Mouse (Mus musculus) ES-Bruce4 (cell line): ENCODE data around the gene St14. TPM values are rescaled to one million over a fixed set of nuclear protein-coding genes. Genes with fewer than 3 reads are reported as not detected.

Experiments
- H3K27ac ChIP-seq: 2 replicates; pipeline ENCODE4 v1.5.1; 2012; ENCODE audit warnings: low read length, inconsistent platforms; ENCODE audit not compliant: insufficient read depth
- H3K27me3 ChIP-seq: 2 replicates; pipeline ENCODE4 v1.6.1; 2012; ENCODE audit warnings: mild to moderate bottlenecking, low read length, inconsistent platforms; ENCODE audit not compliant: control insufficient read depth, poor library complexity, insufficient read depth, severe bottlenecking
- H3K36me3 ChIP-seq: 2 replicates; pipeline ENCODE4 v1.6.1; 2012; ENCODE audit warnings: inconsistent platforms, mild to moderate bottlenecking, low read length, moderate library complexity; ENCODE audit not compliant: control insufficient read depth, poor library complexity, insufficient read depth, severe bottlenecking
- H3K4me1 ChIP-seq: one replicate; pipeline ENCODE4 v1.8.1; 2011; ENCODE audit warnings: low read length; ENCODE audit not compliant: control insufficient read depth, insufficient read depth
- H3K4me3 ChIP-seq: 2 replicates; pipeline ENCODE4 v1.5.1; 2011; ENCODE audit warnings: low read depth, mild to moderate bottlenecking, low read length
- H3K9ac ChIP-seq: 2 replicates; pipeline ENCODE4 v1.6.1; 2012; ENCODE audit warnings: low read depth, mild to moderate bottlenecking, inconsistent platforms; ENCODE audit not compliant: poor library complexity, severe bottlenecking
- H3K9me3 ChIP-seq: replicated peaks from 2 replicates; pipeline ENCODE4 v1.6.1; 2012; ENCODE audit warnings: mild to moderate bottlenecking, low read length, inconsistent platforms; ENCODE audit not compliant: control insufficient read depth, poor library complexity, insufficient read depth, severe bottlenecking
- CTCF ChIP-seq: IDR thresholded peaks from one replicate; pipeline ENCODE4 v1.8.1; 2011; ENCODE audit warnings: low read depth, low read length
- EP300 ChIP-seq: IDR thresholded peaks from 2 replicates; pipeline ENCODE4 v1.6.1; 2011; ENCODE audit warnings: low read depth, low read length; ENCODE audit not compliant: insufficient read depth
- POLR2A ChIP-seq: IDR thresholded peaks from one replicate; pipeline ENCODE4 v1.8.1; 2011; ENCODE audit warnings: low read length; ENCODE audit not compliant: insufficient read depth
- polyA plus RNA-seq: library from polyadenylated mRNA; stranded (reverse); fragments of >200 nt; gene quantifications from 2 replicates; pipeline ENCODE4 v1.2.4, GENCODE M21; 2011; ENCODE audit warnings: low read depth; ENCODE audit not compliant: missing spikeins, insufficient read depth, insufficient read length

St14 gene
- polyA plus RNA-seq, 1 experiment = 118 TPM

GRCm38 (mm10) chr9:31130357-31131204, 1.1 kb downstream of the St14 start:
- Histone ChIP-seq H3K27me3 (no peaks in the 10 kb centered on the region), H3K9me3 (no peaks in the 10 kb centered on the region), H3K9ac (peak overlapping the region; percentile 90), H3K4me3 (peak overlapping the region; percentile 88), H3K4me1 (peaks cover 6% of the 10 kb centered on the region), H3K27ac (no peak overlapping the region), H3K36me3 (no peaks in the 10 kb centered on the region)
- TF ChIP-seq EP300 = no peak
- no peak for TF ChIP-seq POLR2A
- TF ChIP-seq CTCF = no peak

DNA sequence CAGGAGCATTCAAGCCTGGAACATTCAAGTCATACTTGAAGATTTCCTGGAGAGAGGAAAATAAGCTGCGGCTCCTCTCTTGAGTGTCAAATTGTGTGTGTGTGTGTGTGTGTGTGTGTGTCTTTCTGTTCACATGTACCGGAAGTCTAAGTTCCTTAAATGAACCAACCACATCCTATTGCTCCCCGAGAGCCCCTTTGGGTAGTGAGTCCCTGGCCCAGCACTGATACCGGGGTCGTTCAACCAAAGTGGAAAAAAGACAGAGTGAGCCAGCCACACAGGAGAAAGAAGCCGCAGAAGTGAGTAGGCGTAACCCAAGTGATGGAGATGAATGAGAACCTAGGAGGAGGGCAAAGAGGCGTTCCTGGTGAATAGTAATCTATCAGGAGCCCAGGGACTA, 1.7 kb downstream of the St14 start:
- Histone ChIP-seq H3K9me3 (no peaks in the 10 kb centered on the region), H3K9ac (peak overlapping the region; percentile 90), H3K27ac (no peak overlapping the region), H3K36me3 (no peaks in the 10 kb centered on the region), H3K4me3 (peak overlapping the region; percentile 88; the same call in 1 of the 2 replicates), H3K27me3 (no peaks in the 10 kb centered on the region), H3K4me1 (peaks cover 6% of the 10 kb centered on the region)
- TF ChIP-seq CTCF = no peak
- TF ChIP-seq EP300 = no peak
- TF ChIP-seq POLR2A = no peak

- Histone ChIP-seq H3K9ac (no peak overlapping the region), H3K27ac (no peak overlapping the region), H3K27me3 (no peaks in the 10 kb centered on the region), H3K4me1 (peaks cover 6% of the 10 kb centered on the region), H3K4me3 (no peak overlapping the region), H3K9me3 (no peaks in the 10 kb centered on the region), H3K36me3 (no peaks in the 10 kb centered on the region)
- TF ChIP-seq POLR2A (no peak), EP300 (no peak), CTCF (no peak)
Measured at GRCm38 (mm10) chr9:31127876-31128465, 3.7 kb downstream of the St14 start.

- Histone ChIP-seq H3K9ac (no peak overlapping the region), H3K4me1 (peaks cover 15% of the 10 kb centered on the region), H3K36me3 (no peaks in the 10 kb centered on the region), H3K9me3 (no peaks in the 10 kb centered on the region), H3K4me3 (no peak overlapping the region), H3K27ac (no peak overlapping the region), H3K27me3 (no peaks in the 10 kb centered on the region)
- TF ChIP-seq CTCF (no peak), EP300 (no peak), POLR2A (no peak)
Measured at GRCm38 (mm10) chr9:31126079-31126478, 5.6 kb downstream of the St14 start.

DNA sequence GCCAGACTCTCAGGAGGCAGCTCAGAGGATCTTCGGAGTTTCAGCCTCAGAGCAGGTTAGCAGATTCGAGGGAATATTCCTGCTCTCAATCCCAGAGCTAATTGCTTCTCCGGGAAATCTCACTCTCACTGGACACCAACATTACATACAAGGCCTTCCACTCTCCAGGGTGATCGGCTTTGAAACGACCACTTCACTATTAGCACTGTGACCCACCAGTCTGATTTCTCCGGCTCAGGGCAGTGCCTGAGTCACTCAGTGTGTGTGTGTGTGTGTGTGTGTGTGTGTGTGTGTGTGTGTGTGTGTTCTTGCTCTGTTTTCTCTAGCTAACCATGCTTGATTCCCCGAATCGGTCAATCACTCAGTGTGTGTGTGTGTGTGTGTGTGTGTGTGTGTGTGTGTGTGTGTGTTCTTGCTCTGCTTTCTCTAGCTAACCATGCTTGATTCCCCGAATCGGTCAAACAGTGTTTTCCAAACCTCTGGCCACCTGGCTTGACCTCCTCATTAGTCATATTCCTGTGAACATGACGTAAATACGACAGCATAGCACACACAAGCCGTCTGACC, 9.1 kb downstream of the St14 start:
- Histone ChIP-seq H3K27me3 (no peaks in the 10 kb centered on the region), H3K36me3 (no peaks in the 10 kb centered on the region), H3K9ac (no peak overlapping the region), H3K27ac (peak overlapping the region; percentile 24; the same call in 1 of the 2 replicates), H3K9me3 (no peaks in the 10 kb centered on the region), H3K4me3 (no peak overlapping the region), H3K4me1 (peaks cover 19% of the 10 kb centered on the region)
- TF ChIP-seq CTCF (no peak), POLR2A (no peak), EP300 (no peak)

- no peak for TF ChIP-seq EP300
- no peak for TF ChIP-seq POLR2A
- Histone ChIP-seq H3K27ac (peak overlapping the region; percentile 87), H3K4me1 (peaks cover 17% of the 10 kb centered on the region)
Measured at GRCm38 (mm10) chr9:31120533-31120915, 11.1 kb downstream of the St14 start.

More at GRCm38 (mm10) chr9:31120533-31120915, 11.1 kb downstream of the St14 start:
- Histone ChIP-seq H3K36me3 (no peaks in the 10 kb centered on the region), H3K27me3 (no peaks in the 10 kb centered on the region), H3K4me3 (no peak overlapping the region; the same call in 1 of the 2 replicates), H3K9ac (no peak overlapping the region), H3K9me3 (no peaks in the 10 kb centered on the region)
